Mouse (Mus musculus) testis, adult 2 months (tissue): ENCODE measurements around the gene Rpl3.

Source experiments
- CTCF ChIP-seq: fragments of 200-500 bp; IDR thresholded peaks from 2 replicates; pipeline ENCODE4 v1.5.1; 2012; ENCODE audit warnings: low read depth, mild to moderate bottlenecking, inconsistent platforms, low read length, moderate library complexity; ENCODE audit not compliant: control insufficient read depth, insufficient read depth, insufficient replicate concordance
- POLR2A ChIP-seq: fragments of 200-500 bp; IDR thresholded peaks from 2 replicates; pipeline ENCODE4 v1.6.1; 2012; ENCODE audit warnings: low read depth, mild to moderate bottlenecking, inconsistent platforms, low read length, moderate library complexity; ENCODE audit not compliant: control insufficient read depth

GRCm38 (mm10) chr15:80075374-80075694 lies 16.3 kb downstream of the Rpl3 start:
- TF ChIP-seq CTCF (no peak), POLR2A (no peak)
